Mouse (Mus musculus): Measurements from ENCODE around the gene Srsf2.
A peak's percentile ranks its signal among the peaks of the same experiment; 100 is the strongest.
"Not testable (repeated sequence)": the region's sequence is repeated elsewhere in the genome, so short reads cannot be mapped to it uniquely, and the experiment has no call there.

The Srsf2 gene

DNA sequence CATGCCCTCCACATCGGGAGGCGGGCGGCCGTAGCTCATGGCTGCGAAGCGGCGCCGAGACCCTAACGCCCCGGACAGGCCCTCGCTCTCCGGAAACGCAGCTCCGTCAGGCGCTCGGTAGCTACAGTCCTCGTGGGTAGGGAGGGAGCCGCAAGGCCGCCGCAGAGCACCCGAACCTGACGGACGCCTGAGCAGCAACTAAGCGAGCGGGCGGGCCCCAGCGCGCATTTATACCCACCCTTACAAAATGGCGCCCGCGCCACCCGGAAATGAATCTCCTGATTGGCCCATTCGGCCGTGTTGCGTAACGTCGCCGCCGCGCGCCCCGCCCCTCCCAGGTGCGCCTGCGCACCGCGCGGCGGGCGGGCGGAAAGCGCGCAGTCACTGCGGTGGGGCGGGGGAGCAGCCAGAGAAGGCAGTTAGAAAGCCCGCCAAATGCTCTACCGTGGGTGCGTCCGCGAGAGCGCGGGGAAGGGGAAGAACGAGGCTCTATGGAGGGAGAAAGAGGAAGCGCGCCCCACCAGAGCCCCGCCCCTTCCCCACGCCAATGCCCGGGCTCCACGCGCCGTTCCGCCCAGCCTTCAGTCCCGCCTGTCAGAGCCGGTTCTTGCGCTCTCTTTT lies at the start of gene Srsf2:
TSS of gene Srsf2 (minus strand) at position 204 of the 621 bp plus-strand sequence.
- DNase-seq = peak; percentile 97 to 98

DNA sequence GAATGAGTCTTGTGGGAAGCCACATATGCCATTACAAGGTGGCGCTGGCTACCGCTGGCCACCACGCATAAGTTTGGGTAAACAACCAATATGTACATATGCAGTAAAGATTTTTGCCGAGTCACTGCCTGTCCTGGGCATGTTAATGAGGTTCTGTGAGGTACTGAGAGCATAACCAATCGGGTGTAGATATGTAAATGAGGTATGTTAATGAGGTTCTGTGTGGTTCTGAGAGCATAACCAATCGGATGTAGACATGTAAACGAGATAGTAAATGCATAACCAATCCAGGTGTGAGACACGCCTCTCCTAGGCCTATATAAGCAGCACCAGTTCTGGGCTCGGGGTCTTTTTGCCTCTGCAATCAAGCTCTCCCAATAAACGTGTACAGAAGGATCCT lies 49.7 kb upstream of the Srsf2 start:
- DNase-seq = not testable (repeated sequence)

DNA sequence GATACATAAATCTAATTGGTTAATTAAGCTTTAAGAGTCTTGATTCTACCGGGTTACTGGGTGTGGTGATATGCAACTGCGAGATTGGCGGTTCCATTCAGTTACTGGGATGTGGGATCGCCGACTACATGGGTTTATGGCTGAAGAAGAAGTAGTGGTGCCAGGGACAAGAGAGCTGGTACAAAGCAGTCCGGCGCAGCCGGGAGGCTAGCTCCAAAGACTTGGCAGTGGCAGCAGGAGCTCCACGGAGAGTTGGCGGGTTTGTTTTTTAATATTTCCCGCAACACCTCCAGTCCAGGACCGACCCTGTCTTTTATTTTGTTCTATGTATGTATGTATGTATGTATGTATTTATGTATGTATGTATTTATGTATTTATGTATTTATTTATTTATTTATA lies 46.4 kb upstream of the Srsf2 start:
- no peak for DNase-seq

DNA sequence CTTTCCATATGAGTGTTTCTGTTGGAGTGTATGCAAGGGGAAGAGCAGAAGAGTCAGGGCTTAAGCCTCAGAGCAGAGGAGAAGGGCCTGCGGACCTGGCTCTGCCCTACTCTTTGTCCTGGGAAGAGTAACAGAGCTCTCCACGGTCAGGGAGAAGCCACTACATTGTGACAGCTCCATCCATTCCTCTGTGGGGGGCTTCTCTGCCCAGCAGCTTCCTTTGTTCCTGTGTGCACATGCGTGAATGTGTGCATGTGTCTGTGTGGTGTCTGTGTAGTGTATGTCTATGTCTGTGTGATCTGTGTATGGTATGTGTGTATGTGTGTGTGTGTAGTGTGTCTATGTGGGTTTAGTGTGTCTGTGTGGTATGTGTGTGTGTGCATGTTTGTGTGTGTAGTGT lies 42.5 kb upstream of the Srsf2 start:
- DNase-seq = no peak

DNA sequence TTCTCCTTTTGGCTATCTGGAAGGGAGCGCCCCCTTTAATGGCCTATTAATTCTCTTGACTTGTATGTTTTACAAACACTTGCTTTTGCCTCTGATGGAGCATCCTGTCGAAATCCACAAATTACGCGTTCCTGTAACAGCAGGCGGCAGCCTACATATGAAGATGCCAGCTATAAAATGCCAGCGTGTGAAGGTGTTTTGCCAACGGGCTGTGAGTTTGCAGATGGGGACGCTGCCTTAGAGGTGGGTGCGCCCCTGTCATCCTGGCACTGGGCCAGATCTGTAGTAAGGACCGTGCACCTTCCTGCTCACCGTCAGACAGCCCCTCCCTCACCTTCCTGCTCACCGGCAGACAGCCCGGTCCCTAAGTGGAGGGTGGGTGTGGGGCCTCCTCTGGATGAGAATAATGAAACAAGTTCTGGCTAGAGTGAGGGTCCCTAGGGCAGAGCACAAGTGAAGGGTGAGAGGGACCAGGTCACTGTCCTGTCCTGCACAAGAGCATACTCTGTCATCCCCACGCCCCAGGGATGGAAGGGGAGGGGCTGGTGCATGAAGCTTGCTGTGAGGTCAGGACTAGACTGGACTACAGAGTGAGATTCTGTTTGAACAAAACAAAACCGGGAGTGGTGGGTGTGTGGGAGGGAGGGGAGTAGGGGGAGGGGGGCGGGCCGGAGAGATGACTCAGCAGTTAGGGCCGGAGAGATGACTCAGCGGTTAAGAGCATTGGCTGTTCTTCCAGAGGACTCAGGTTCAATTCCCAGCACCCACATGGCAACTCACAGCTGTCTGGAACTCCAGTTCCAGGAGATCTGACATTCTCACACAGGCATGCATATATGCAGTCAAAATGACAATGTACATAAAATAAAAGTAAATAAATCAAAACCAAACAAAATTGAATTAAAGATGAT lies 40.9 kb upstream of the Srsf2 start:
- no peak for DNase-seq

DNA sequence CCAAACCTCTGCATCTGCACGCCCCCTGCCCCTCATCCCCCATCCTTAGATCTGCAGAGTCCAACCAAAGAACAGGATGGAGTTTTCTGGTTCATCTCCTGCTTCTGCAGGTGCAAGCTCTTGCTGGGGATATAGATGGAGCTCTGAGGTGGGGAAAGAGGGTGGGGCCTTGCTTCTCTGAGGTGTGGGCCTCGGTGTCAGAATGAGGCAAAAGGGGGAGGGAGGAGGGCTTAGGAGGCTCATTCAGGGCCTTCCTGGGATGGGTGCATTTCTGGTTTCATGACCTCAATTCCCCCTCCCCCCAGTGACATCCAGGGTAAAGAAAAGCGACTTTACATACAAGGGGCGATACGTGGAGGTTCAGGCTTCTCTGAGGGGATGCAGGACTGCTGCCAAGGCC lies 34.2 kb upstream of the Srsf2 start:
- no peak for DNase-seq

DNA sequence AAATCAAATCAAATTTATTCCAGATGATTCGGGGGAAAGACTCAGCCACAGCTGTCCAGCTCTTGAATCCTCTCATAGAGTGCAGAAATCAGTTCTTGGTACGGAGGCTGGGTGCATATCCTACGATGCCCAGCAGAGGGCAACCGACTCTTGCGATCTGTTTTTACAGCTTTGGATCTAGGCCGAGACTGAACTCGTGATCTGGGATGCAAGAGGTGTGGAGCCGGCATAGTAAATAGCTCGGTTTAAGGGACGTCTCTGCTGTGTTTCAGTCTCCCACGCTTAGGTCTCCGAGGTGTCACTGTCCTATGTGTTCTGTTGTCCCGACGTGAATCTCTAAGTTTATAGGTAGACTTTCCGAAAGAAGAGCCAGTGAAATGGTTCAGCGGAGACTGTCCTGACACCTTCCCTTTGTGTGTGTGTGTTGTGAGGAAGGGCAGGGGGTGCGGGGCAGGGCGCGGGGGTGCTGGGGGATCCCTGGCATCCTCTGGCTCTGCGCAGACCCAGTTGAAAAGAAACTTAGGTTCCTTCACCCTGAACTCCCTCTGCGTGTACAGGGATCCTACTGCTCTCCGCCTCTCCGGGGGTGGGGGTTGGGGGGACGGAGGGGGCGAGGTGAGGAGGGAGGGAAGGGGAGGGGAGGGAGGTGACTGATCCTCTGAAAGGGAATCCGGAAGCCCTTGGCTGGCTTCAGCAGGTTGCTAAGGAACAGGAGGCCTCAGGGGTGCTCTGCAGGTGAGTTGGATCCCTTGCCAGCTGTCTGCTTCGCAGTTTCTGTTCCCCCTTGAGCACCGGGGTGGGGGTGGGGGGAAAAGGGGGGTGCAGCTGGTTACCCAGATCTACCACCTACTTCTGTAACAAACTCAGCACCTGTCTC lies 32.6 kb upstream of the Srsf2 start:
- peak; percentile 80 to 84 for DNase-seq

DNA sequence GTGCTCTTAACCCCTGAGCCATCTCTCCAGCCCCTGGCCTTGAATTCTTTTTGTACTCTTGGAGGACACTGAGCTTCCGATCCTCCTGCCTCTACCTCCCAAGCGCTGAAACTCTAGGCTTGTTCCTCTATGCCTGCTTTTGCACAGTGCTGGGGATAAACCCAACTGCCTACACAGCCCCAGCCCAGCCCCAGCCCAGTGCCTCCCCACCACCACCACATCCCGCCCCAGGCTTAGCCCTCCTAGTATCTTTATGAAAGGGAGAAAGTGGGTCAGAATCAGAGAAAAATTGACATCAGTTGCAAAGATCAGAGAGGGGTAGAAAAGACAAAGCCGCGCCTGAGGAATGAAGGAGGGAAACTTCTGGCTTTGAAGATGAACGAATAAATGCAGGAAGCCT lies 31.2 kb upstream of the Srsf2 start:
- no peak for DNase-seq

DNA sequence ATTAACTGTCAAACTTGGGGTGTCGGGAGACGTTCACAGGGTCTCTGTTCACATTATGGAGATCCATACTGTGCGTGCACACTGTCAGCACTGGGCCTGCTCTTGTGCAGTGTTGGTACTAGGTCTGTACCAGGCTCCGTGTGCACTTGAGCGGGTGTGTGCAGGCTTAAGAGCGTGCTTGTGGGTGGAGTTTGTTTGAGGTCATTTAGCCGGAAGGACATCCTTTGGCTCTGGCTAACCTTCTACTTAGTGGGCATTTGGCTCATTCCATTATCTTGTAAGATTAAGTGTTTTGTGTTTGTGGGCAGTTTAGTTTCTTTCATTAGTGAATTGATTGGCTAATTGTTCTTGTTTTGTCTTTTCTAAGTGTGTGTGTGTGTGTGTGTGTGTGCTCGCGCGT lies 29.6 kb upstream of the Srsf2 start:
- DNase-seq = no peak

DNA sequence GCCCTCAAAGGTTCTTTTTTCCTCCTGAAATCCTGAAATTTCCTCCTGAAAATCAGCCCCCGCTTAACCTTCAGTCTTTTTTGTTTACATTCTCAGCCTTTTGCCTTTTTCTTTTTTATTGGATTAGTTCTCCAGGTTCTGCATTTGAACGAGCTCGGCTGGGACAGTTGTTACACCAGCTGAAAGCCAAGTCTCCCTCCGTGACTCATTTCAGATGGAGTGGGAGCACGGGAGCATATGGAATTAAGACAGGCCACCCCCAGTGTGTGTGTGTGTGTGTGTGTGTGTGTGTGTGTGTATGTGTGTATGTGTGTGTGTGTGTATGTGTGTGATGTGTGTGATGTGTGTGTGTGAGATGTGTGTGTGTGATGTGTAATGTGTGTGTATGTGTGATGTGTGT lies 28.5 kb upstream of the Srsf2 start:
- no peak for DNase-seq

DNA sequence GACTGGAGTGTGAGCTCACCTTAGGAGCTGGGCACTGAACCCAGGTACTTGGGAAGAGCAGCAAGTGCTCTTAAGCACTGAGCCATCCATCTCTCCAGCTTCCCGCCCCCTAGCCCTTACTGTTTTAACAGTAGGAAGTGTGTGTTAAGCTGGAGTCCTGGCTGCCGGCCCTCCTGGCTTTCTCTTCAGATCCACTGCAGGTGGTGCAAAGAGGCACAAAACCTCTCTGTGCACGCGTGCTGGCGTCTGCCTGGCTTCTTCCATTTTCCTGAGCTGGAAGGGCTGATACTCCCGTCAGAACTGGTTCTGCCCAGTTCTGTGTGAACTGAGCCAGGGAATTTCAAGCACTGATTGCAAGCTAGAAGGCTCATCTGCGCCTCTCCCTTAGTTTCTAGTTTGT lies 27.9 kb upstream of the Srsf2 start:
- peak in 1 of 2 experiments; percentile 32 for DNase-seq

DNA sequence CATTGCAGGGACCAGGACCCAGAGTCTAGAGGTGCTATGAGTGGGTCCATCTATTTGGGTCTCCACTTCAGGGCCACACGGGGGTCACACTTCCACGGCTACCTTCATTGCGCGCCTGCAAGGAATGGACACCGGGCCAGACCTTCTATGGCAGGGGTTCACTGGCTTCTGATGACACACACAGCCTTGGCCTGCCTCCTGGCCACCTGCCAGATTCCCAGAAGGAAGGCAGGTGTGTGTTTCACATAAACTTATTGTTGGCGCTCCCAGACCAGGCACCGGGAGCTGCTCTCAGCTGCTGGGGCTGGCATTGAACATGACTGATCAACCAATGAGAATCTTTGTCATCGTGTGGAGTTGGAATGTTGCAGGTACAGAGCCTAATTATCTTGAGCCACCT lies 25.6 kb upstream of the Srsf2 start:
- DNase-seq = no peak

DNA sequence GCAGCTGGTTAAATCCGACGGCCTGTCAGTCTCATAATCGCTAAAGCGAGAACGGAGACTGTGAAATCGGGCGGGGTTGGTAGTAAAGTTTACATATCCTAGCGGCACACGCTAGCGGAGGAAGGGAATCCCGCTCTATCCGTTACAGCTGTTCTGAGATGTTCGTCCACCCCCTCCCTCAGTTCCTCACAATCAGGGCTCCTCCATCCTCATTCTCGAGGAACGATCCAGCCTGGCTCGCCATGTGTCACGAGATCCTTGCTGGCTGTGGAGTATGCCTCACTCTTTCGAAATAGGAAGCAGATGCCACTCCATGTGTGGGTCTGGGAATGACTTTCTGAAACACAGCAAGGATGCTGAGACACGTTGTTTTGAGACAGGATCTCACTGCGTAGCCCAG lies 21.1 kb upstream of the Srsf2 start:
- DNase-seq = no peak

DNA sequence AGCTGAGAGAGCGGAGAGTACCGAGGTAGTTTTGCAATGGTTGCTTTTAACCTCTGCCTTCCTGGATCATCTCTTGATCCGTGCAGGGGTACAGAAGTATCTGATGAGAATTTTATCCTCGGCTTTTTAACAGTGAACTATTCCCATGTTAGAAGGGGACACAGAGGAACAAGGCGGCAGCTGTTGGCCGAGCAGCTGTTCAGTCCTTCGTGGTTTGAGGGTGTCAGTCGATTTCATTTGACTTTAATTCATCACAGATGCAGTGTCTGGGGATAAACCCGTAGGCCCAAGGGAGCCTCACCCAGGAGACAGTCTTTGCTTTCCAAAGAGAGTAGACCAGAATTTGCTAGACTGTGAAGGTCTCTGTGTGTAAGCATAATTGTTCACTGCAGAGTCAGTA lies 18.6 kb upstream of the Srsf2 start:
- DNase-seq = no peak

DNA sequence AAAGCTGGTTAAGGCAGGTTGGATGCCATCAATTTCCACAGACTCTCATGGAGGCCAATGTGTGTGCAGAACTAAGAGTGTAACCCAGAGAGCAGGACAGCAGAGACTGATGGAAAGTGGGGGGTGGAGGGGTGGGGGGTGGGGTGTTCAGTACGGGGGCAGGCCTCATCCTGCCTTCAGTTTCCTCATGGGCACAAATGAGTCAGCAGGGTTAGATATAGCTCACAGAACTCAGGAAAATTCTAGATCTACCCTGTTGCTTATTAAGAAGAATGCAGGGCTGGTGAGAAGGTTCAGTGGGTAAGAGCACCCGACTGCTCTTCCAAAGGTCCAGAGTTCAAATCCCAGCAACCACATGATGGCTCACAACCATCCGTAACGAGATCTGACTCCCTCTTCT lies 16.7 kb upstream of the Srsf2 start:
- no peak for DNase-seq

DNA sequence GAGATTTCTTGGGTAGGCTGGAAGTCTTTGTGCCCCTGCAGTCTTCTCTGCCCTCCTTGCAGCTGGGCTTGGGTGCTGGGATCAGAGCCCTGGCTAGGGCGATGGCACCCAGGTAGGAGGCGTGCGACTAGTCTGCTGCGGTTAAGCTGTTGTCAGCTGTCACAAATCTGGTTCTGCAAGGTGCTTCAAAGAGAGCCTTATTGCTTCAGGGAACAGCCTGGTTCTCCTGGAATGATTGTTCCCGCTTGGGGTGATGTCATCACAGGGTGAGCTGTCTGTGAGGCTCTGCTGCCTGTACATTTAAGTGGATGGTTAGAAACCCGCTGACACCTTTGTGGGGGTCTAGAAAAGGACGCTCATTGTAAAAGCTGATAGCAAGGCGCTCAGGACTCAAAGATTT lies 16.3 kb upstream of the Srsf2 start:
- no peak for DNase-seq

DNA sequence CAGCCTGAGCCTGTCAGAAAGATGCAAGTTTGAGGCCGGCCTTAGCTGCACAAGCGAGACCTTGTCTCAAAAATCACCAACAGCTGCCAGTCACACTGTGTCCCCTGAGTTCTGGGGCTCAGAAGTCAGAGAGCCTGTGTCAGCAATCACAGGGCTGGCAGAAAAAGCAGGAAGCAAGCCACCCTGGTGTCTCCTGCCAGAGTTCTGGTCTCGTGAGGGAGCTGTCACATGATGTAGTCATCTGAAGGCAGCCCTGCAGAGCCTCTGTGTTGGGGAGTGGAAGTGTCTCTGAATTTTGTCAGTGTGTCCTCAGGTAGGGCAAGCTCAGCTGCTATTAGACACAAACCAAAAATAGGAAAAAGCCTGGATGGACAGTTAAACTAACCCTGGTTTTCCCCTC lies 15.2 kb upstream of the Srsf2 start:
- no peak for DNase-seq

DNA sequence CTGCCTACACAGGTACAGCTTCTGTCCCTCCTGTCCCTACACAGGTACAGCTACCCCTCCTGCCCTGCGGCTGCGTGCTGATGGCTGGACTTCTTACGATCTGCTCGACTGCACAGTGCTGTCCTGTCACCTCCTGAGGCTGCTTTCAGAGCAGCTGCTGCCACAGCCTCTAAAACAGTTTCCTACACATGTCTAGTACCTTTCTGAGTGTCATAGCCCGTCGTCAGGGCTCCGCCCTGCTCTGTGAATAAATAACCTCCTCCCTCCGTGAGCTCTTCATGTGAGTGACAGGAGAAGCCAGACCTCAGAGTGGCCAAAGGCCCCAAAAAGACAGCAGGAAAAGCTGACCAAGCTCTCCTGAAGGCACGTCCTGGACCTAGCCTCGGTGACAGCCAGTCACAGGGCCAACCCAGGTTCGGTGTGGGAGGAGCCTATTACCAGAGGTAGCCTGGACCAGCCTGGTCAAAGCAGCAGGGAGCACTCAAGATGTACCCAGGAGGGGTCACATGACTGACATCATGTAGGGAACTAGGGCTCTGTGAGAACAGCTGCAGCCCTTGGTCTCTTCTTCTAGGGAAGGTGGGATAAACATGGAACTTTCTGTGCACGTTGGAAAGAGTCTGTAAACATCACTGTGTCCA lies 13.2 kb upstream of the Srsf2 start:
- no peak for DNase-seq

DNA sequence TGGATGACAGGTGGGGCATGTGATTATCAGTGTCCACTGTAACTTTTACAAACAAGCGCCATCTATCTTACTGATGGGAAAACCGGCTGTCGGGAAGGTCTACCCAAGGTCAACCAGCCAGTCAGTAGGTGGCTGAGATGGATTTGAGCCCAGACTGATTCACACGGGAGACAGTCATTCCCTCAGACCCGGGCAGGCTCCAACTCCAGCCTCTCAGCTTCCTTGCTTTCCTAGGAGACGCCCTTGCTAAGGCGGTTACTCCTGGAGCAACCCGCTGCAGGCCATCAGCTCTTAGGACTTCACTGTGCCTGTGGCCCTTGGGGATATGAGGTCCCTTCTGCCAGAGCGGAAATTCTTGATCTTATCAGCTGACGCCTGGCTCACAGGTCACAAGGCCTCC lies 11.6 kb upstream of the Srsf2 start:
- no peak for DNase-seq

DNA sequence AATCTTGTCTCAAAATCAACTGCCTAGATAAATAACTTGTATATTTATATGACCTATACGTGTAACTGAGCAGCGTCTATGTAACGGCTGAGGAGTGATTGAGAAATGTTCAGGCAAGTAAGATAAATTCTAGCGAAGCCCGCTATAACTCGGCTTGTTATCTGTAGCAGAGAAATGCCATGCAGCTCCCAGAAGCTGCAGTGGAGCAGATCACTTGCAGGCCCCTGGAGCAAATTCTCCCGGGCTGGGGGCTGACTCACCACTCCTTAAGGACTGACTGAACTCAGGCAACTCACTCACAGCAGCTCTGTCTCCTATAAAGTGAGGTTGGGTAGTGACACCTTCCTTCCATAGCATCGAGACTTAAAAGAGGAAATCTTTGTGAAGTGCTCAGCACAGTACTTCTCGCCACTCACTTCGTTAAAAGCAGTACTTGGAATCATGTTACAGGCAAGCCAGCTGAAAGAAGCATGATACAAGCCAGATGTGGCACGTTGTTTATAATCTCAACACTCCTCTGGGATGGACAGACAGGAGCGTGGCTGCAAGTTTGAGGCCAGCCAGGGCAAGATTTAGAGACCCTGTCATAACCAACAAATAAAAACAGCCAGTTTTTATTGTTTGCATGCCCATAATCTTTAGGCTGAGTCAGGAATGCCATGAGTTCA lies 4.4 kb upstream of the Srsf2 start:
- DNase-seq = no peak

DNA sequence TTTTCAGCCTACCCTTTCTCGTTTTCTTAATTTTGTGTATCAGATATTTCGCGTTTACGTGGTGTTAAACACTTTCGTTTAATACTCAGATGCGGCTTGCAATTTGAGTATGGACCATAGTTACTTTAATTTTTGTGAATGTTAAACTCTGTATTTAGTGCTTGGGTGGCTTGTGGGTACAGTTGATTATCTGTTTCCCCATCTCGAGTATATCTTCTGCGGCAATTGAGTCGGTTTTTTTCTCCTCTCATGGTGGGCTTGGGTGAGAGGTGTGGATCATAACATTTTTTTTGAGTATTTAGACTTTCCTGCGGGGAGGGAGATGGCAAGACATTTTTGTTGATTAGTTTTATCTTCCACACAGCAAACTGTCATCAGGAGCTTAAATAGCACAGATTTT lies 1.4 kb upstream of the Srsf2 start:
- DNase-seq = no peak

DNA sequence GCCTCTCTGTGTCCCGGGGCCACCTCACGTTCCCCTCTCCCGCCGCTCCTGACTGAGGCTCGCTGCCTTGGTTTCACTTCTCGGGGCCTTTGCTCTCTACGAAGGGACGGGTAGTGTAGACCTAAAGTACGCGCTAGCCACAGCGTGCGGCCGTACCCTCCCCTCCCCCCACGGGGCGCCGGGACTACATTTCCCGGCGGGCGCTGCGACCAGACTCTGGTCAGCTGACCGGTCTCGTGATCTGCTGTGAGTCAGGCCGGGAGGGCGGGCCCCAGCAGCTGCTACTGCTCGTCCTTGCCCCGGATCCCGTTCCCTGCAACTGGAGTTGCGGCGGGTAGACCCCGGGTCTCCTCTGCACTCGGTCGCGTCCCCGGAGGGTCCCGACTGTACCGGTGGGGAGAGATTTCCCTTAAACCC lies 626 bp upstream of the Srsf2 start:
- DNase-seq = peak; percentile 97 to 98
